Mouse (Mus musculus) midbrain, embryonic 13.5 days (tissue): ENCODE measurements around the gene Stxbp2. TPM values are rescaled to one million over a fixed set of nuclear protein-coding genes. Genes with fewer than 3 reads are reported as not detected.

ENCODE experiments used
- ATAC-seq: fragments of 200-750 bp; cut with Nextera tagmentation; 2 replicates; pipeline ENCODE4 v1.8.0; 2017; ENCODE audit warnings: mild to moderate bottlenecking, moderate TSS enrichment, moderate library complexity
- H3K27ac ChIP-seq: fragments of 300-500 bp; sonication (generic); 2 replicates; pipeline ENCODE4 v1.5.1; 2015; ENCODE audit warnings: inconsistent platforms, mild to moderate bottlenecking, moderate library complexity
- H3K27me3 ChIP-seq: fragments of 300-500 bp; sonication (generic); 2 replicates; pipeline ENCODE4 v1.6.1; 2015; ENCODE audit warnings: mild to moderate bottlenecking, inconsistent platforms
- H3K36me3 ChIP-seq: fragments of 300-500 bp; sonication (generic); 2 replicates; pipeline ENCODE4 v1.6.1; 2015; ENCODE audit warnings: mild to moderate bottlenecking, inconsistent platforms
- H3K4me1 ChIP-seq: fragments of 300-500 bp; sonication (generic); replicated peaks from 2 replicates; pipeline ENCODE4 v1.6.1; 2015; ENCODE audit warnings: inconsistent platforms
- H3K4me2 ChIP-seq: fragments of 300-500 bp; sonication (generic); replicated peaks from 2 replicates; pipeline ENCODE4 v1.6.1; 2015; ENCODE audit warnings: moderate library complexity, mild to moderate bottlenecking, inconsistent platforms
- H3K4me3 ChIP-seq: fragments of 300-500 bp; sonication (generic); replicated peaks from 2 replicates; pipeline ENCODE4 v1.5.1; 2015; ENCODE audit warnings: mild to moderate bottlenecking, inconsistent platforms
- H3K9ac ChIP-seq: fragments of 300-500 bp; sonication (generic); replicated peaks from 2 replicates; pipeline ENCODE4 v1.6.1; 2015; ENCODE audit warnings: mild to moderate bottlenecking, inconsistent platforms
- H3K9me3 ChIP-seq: fragments of 300-500 bp; sonication (generic); 2 replicates; pipeline ENCODE4 v1.6.1; 2016; ENCODE audit warnings: mild to moderate bottlenecking, inconsistent platforms
- WGBS: fragments of 180-500 bp; shearing (Covaris S2); methylation state at CpG from one replicate; pipeline ENCODE4 v1.1.7; 2015; 5-methylcytosine and 5-hydroxymethylcytosine counted together
- polyA plus RNA-seq: library from polyadenylated mRNA; unstranded; fragments of >200 nt; fragmentation: Nextera tagmentation; extraction: Ambion mirVana; gene quantifications from 2 replicates; pipeline ENCODE4 v1.2.1, GENCODE M21; 2015

The Stxbp2 gene
- polyA plus RNA-seq, 1 experiment from 2014 or later, result 28.8 TPM

DNA sequence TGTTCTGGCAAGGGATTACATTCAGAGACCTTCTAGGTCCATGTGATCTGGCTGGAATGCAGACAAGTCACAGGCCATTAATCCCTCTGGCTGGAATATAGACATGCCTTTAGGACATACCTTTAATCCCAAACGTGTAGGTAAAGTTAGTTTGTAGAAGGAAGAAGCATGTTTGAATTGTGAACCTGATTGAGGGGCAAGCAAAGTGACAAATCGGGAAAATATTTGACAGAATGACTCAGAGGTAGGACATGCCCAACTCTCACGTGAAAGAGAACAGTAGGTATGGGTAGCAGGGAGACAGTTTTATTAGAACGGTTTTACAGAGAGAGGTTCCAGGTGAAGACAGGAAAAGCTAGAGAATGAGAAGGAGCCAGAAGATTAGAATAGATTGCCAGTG is 16.8 kb downstream of the Stxbp2 start:
- H3K27me3 ChIP-seq, result no peaks in the 10 kb centered on the region
- no peaks in the 10 kb centered on the region for H3K9me3 ChIP-seq
- H3K9ac ChIP-seq, result no peak overlapping the region
- no peak for ATAC-seq
- WGBS, result 84% methylated on average over 4 of the region's 4 CpGs
- H3K4me3 ChIP-seq, result no peak overlapping the region
- H3K27ac ChIP-seq, result no peak overlapping the region
- H3K4me1 ChIP-seq, result no peaks in the 10 kb centered on the region
- no peak overlapping the region for H3K4me2 ChIP-seq
- H3K36me3 ChIP-seq, result no peaks in the 10 kb centered on the region

DNA sequence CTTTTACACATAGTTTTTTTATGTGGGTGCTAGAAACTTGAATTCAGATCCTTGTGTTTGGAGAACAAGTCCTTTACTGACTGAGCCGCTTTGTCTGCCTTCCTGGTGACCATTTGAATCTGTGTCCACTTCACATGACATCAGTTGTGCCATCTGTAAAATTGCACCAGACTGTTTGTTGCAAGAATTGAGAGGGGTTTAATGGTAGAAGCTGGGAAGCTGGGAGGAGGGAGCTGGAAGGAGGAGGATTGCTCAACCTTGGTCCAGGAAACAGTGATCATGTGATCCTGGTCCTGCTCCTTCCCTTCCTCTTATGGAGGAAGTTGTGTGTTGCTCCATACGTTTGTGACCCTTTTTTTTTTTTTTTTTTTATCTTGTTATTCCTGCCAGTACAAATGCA is 17.5 kb downstream of the Stxbp2 start:
- H3K4me3 ChIP-seq, result no peak overlapping the region
- no peaks in the 10 kb centered on the region for H3K4me1 ChIP-seq
- H3K36me3 ChIP-seq, result no peaks in the 10 kb centered on the region
- no peak overlapping the region for H3K27ac ChIP-seq
- no peak overlapping the region for H3K4me2 ChIP-seq
- H3K27me3 ChIP-seq, result no peaks in the 10 kb centered on the region
- H3K9ac ChIP-seq, result no peak overlapping the region
- no peaks in the 10 kb centered on the region for H3K9me3 ChIP-seq
- 73% methylated on average over 2 of the region's 2 CpGs for WGBS
- ATAC-seq, result no peak

DNA sequence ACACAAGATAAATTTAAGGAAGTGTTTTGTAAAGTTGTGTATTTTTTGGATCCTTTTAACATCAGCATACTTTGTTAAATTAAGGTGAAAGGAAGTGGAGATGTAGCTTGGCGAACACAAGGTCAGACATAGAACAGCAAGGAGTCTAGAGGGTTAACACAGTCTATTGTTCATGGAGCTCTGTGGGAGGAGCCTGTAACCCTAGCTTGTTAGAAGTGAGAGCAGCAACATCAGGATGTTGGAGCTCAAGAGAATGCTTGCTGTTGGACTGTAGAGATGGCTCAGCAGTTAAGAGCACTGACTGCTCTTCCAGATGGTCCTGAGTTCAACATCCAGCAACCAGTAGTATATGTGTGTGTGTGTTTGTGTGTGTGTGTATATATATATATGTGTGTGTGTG is 18.2 kb downstream of the Stxbp2 start:
- H3K27me3 ChIP-seq, result no peaks in the 10 kb centered on the region
- H3K4me2 ChIP-seq, result no peak overlapping the region
- WGBS, result 48% methylated on average over 1 of the region's 1 CpGs
- no peak for ATAC-seq
- no peak overlapping the region for H3K9ac ChIP-seq
- no peaks in the 10 kb centered on the region for H3K4me1 ChIP-seq
- H3K36me3 ChIP-seq, result no peaks in the 10 kb centered on the region
- H3K9me3 ChIP-seq, result no peaks in the 10 kb centered on the region
- H3K27ac ChIP-seq, result no peak overlapping the region
- H3K4me3 ChIP-seq, result no peak overlapping the region

DNA sequence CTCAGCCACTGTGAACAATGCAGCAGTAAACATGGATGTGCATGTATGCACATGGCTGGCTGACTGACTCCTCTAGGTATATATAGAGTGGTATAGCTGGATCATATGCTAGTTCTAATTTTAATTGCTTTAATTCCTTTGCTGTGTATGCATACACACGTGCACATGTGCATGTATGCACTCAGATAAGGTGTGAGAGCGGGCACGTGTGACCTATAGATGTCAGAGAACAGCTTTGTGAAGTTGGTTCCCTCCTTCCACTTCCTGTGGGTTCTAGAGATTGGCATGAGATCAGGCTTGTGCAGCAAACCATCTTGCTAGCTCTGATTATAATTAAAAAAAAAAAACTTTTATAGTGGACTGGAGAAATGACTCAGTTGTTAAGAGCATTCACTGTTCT is 22.1 kb downstream of the Stxbp2 start:
- Histone ChIP-seq H3K9me3 (no peaks in the 10 kb centered on the region), H3K27ac (no peak overlapping the region), H3K4me3 (no peak overlapping the region), H3K4me2 (no peak overlapping the region), H3K4me1 (peaks cover 9% of the 10 kb centered on the region), H3K9ac (no peak overlapping the region), H3K36me3 (no peaks in the 10 kb centered on the region), H3K27me3 (no peaks in the 10 kb centered on the region)
- no peak for ATAC-seq
- 70% methylated on average over 3 of the region's 3 CpGs for WGBS

DNA sequence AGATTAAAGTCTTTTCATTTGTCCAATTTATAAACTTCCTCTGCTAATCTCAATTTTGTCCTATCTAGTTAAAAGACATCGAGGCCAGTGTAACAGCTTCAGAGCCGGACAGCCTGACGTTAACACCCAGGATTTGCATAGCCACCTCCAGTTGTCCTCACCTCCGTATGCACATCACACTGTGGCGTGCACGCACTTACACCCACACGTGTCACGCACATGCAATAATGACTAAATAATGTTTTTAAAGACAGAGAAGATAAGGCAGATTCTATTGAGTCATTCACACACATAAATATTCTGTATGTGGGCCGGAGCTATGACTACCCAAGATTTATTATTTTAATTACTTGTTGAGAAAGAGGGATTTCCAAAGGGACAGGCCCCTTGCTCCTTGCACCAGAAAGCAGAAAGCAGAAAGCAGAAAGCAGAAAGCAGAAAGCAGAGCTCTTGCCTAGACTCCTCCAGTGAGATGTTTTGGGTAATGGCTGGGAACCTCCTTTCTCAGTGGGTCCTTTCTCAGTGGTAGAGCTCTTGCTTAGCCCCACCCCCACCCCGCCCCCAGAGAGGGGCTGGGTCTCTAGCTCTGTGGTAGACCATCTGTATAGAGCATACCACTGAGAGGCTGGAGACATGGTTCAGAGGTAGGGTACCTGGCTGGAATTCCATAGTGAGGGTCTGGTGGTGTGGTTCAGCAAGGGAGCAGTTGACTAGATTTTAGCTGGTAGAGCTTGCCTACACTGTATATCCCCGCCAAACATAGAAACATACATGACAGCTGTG is 24.2 kb downstream of the Stxbp2 start:
- H3K27ac ChIP-seq, result no peak overlapping the region
- no peak overlapping the region for H3K4me2 ChIP-seq
- H3K4me1 ChIP-seq, result peaks cover 9% of the 10 kb centered on the region
- no peak overlapping the region for H3K4me3 ChIP-seq
- ATAC-seq, result no peak
- H3K36me3 ChIP-seq, result no peaks in the 10 kb centered on the region
- WGBS, result 75% methylated on average over 11 of the region's 11 CpGs
- H3K9ac ChIP-seq, result no peak overlapping the region
- no peaks in the 10 kb centered on the region for H3K27me3 ChIP-seq
- no peaks in the 10 kb centered on the region for H3K9me3 ChIP-seq

DNA sequence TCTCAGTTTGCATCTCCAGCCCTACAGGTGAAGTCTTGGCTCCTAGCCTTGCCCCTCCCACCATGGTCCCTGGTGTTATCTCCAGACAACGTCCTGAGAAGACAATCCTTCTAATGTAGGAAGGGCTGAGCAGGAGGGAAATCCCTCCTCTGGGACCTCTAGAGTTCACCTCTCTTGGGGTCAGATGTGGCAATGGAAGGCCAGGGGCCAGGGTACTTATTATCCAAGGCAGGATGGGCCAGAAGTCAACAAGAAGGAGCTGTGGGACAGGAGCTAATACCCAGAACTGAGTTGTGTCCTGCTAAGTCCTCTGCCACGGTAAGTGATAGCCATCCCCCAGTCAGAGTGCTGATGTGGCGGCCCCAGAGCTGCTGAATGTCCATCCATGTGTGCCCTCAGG is 24.8 kb downstream of the Stxbp2 start, which contains the start of gene Retn:
Retn (plus strand) TSS at position 245 of the 400 bp plus-strand sequence.
- Histone ChIP-seq H3K4me3 (no peak within 1 kb of the TSS), H3K27ac (no peak within 1 kb of the TSS), H3K9me3 (no peaks in the 10 kb centered on the region), H3K36me3 (no peaks in the 10 kb centered on the region), H3K9ac (no peak within 1 kb of the TSS), H3K4me1 (peaks cover 9% of the 10 kb centered on the region), H3K4me2 (no peak within 1 kb of the TSS), H3K27me3 (no peaks in the 10 kb centered on the region)
- 74% methylated on average over 3 of the region's 3 CpGs for WGBS
- ATAC-seq, result no peak

DNA sequence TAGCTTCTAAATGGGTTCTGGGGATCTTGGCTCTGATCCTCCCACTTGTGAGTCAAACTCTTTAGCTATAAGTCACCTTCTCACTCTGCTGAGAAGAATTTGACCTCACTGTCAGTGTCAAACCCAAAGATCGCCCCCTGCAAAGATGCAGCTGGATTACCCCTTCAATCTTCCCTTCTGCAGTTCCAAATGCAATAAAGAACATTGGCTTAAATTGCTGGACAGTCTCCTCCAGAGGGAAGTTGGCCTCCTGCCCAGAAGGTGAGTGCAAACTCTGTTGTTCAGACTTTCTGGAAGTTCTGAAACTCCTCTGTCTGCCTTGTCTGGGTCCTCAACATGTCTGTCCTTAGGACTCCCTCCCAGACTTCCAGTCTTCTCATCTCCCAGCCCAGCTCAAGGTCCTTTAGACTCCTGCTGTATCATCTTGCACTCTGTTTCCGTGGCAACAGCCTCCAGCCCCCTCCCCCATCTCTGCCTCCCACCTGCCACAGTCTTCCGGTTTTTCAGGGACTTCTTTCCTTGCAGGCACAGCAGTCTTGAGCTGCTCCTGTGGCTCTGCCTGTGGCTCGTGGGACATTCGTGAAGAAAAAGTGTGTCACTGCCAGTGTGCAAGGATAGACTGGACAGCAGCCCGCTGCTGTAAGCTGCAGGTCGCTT is 26.1 kb downstream of the Stxbp2 start:
- Histone ChIP-seq H3K36me3 (no peaks in the 10 kb centered on the region), H3K4me1 (peaks cover 9% of the 10 kb centered on the region), H3K9me3 (no peaks in the 10 kb centered on the region), H3K4me3 (no peak overlapping the region), H3K27me3 (no peaks in the 10 kb centered on the region), H3K4me2 (peak overlapping the region; percentile 29), H3K27ac (no peak overlapping the region), H3K9ac (0 out of 2 replicates have a peak overlapping the region, but pooled peaks have one; percentile 1)
- WGBS, result 16% methylated on average over 7 of the region's 7 CpGs
- ATAC-seq, result peak; percentile 58; the same call in 1 of the 2 replicates

DNA sequence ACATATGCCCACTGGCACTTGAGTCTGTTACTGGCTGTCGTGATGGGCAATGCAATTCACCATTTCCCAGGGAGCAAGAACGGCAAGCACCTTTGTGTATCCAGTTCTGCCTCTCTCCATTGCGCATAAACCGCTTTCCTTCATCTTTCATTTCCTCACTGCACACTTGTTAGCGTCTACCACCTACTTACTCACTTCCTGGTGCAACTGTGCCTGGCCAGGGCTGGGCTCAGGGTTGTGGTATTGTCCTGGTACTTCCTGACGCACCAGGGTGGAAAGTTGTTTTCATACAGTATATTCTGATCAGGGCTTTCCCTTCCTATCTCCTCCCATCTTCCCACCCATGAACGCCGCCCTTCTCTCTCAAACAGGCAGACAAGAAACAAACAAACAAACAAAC is 30.1 kb downstream of the Stxbp2 start:
- no peak overlapping the region for H3K4me2 ChIP-seq
- H3K36me3 ChIP-seq, result no peaks in the 10 kb centered on the region
- no peak overlapping the region for H3K9ac ChIP-seq
- ATAC-seq, result no peak
- 89% methylated on average over 8 of the region's 8 CpGs for WGBS
- peaks cover 9% of the 10 kb centered on the region for H3K4me1 ChIP-seq
- H3K27me3 ChIP-seq, result no peaks in the 10 kb centered on the region
- H3K27ac ChIP-seq, result no peak overlapping the region
- H3K4me3 ChIP-seq, result no peak overlapping the region
- no peaks in the 10 kb centered on the region for H3K9me3 ChIP-seq

DNA sequence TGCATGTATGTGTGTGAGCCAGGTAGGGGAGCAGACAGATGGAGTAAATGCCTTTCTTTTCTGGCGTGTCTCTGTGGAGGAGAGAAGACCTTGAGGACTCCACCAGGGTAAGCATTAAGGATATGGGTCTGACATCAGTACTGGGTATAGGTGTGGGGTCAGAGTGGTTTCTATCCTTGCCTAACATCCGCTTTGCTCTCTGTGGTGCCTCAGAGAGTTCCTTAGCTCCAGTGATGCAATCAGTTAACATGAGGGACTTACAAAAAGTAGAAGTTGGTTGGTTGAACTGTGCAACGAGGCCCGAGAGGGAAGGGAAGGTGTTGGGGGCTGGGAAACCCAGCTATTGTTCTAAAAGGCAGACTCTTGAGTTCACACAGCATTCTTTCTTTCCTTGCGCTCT is 33.6 kb downstream of the Stxbp2 start:
- no peaks in the 10 kb centered on the region for H3K9me3 ChIP-seq
- no peak for ATAC-seq
- no peak overlapping the region for H3K4me2 ChIP-seq
- no peak overlapping the region for H3K9ac ChIP-seq
- no peaks in the 10 kb centered on the region for H3K27me3 ChIP-seq
- H3K4me3 ChIP-seq, result no peak overlapping the region
- no peaks in the 10 kb centered on the region for H3K4me1 ChIP-seq
- 70% methylated on average over 5 of the region's 5 CpGs for WGBS
- H3K36me3 ChIP-seq, result no peaks in the 10 kb centered on the region
- no peak overlapping the region for H3K27ac ChIP-seq

DNA sequence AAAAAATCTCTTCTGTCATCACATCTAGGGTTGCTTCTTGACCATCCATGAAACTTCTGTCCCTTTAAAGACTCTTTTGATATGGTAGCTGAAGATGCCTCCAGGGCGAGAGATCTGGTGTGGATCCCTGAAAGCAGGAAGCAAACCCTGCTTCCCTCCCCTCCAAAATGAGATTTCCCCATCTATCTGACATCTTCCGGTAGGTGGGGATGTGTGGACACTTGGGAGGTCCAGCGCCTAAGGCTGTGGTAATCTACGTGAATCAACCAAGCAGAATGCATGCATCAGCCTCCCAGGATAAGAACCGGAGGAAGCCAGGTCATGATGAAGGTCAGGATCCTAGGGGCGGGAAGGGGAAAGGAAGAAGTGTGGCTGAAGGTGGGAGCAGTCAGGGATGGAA is 34.8 kb downstream of the Stxbp2 start, which contains the start of gene Mcemp1:
Mcemp1 (plus strand) TSS at position 248 of the 400 bp plus-strand sequence.
- Histone ChIP-seq H3K4me1 (no peaks in the 10 kb centered on the region), H3K4me3 (no peak within 1 kb of the TSS), H3K9ac (no peak within 1 kb of the TSS), H3K27ac (no peak within 1 kb of the TSS), H3K4me2 (no peak within 1 kb of the TSS), H3K27me3 (no peaks in the 10 kb centered on the region), H3K36me3 (no peaks in the 10 kb centered on the region), H3K9me3 (no peaks in the 10 kb centered on the region)
- ATAC-seq, result no peak
- WGBS, result 78% methylated on average over 6 of the region's 6 CpGs

DNA sequence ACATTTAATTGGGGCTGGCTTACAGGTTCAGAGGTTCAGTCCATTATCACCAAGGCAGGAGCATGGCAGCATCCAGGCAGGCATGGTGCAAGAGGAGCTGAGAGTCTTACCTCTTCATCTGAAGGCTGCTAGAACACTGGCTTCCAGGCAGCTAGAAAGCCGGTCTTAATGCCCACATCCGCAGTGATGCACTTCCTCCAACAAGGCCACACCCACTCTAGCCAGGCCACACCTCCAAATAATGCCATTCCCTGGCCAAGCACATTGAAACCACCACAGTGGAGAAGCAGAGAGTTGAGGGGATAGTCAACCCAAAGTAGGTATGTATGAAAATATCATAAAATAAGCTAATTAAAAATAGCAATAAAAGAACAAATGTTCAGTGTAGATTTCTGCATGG is 39.6 kb downstream of the Stxbp2 start:
- 87% methylated on average over 2 of the region's 2 CpGs for WGBS
- H3K9ac ChIP-seq, result no peak overlapping the region
- ATAC-seq, result no peak
- H3K4me2 ChIP-seq, result no peak overlapping the region
- H3K4me1 ChIP-seq, result no peaks in the 10 kb centered on the region; the same call in 1 of the 2 replicates
- no peaks in the 10 kb centered on the region for H3K27me3 ChIP-seq
- no peaks in the 10 kb centered on the region for H3K36me3 ChIP-seq
- no peak overlapping the region for H3K4me3 ChIP-seq
- H3K27ac ChIP-seq, result no peak overlapping the region
- H3K9me3 ChIP-seq, result no peaks in the 10 kb centered on the region

DNA sequence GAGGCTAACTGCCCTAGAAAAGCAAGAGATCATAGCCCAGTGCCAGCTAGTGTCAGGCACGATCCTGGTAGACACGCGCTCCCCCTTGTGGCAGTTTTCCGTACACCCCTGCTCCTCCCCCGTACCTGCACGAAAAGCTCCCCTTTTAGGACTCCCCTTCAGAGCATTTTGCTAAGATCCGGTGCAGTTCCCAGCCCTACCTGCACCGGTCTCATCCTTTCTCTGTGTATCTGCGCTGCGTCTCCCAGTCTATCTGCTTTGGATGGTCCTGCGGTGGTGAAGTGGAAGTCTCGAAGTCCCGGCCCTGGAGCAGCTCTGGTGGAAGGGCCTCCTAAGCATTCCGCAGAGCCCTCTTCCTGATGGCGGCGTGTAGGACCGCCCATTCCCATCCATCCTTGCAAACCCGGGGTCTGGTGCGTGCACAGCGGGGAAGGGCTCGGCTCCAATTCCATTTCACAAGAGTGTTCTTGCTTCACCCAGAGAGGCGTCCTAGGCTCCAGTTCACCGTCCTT is 41.3 kb downstream of the Stxbp2 start, which contains the start of gene Fcor:
Fcor (minus strand) TSS at position 383 of the 512 bp plus-strand sequence.
- H3K27me3 ChIP-seq, result no peaks in the 10 kb centered on the region
- peak within 1 kb of the TSS; percentile 53 for H3K4me2 ChIP-seq
- WGBS, result under 1% methylated on average over 23 of the region's 23 CpGs
- H3K27ac ChIP-seq, result peak within 1 kb of the TSS; percentile 70
- H3K4me1 ChIP-seq, result peaks cover 5% of the 10 kb centered on the region
- H3K4me3 ChIP-seq, result peak within 1 kb of the TSS; percentile 47
- no peaks in the 10 kb centered on the region for H3K9me3 ChIP-seq
- peak within 1 kb of the TSS; percentile 55 for H3K9ac ChIP-seq
- no peaks in the 10 kb centered on the region for H3K36me3 ChIP-seq
- peak; percentile 88 for ATAC-seq
